Mouse (Mus musculus) heart, embryonic 10.5 days (tissue): Measurements from ENCODE around the gene Sardh. TPM values are rescaled to one million over a fixed set of nuclear protein-coding genes. Genes with fewer than 3 reads are reported as not detected.

Experiments used
- DNase-seq: peaks from one replicate; pipeline ENCODE4 v3.0.0-alpha.2; 2017; ENCODE audit warnings: low spot score
- H3K27ac ChIP-seq: fragments of 300-500 bp; sonication (generic); 2 replicates; pipeline ENCODE4 v1.5.1; 2016; ENCODE audit warnings: mild to moderate bottlenecking
- H3K27me3 ChIP-seq: fragments of 300-500 bp; sonication (generic); 2 replicates; pipeline ENCODE4 v1.6.1; 2016; ENCODE audit warnings: mild to moderate bottlenecking; ENCODE audit not compliant: poor library complexity, insufficient read depth, severe bottlenecking
- H3K36me3 ChIP-seq: fragments of 300-500 bp; sonication (generic); 2 replicates; pipeline ENCODE4 v1.6.1; 2016; ENCODE audit warnings: mild to moderate bottlenecking, moderate library complexity
- H3K4me1 ChIP-seq: fragments of 300-500 bp; sonication (generic); 2 replicates; pipeline ENCODE4 v1.6.1; 2016; ENCODE audit warnings: mild to moderate bottlenecking
- H3K4me3 ChIP-seq: fragments of 300-500 bp; sonication (generic); 2 replicates; pipeline ENCODE4 v1.5.1; 2016; ENCODE audit warnings: mild to moderate bottlenecking, moderate library complexity
- H3K9me3 ChIP-seq: fragments of 300-500 bp; sonication (generic); 2 replicates; pipeline ENCODE4 v1.6.1; 2016; ENCODE audit warnings: mild to moderate bottlenecking, moderate library complexity
- WGBS: fragments of 180-500 bp; shearing (Covaris S2); methylation state at CpG from one replicate; pipeline ENCODE4 v1.1.7; 2016; 5-methylcytosine and 5-hydroxymethylcytosine counted together
- polyA plus RNA-seq: library from polyadenylated mRNA; unstranded; fragments of >200 nt; fragmentation: Nextera tagmentation; extraction: Ambion mirVana; gene quantifications from 2 replicates; pipeline ENCODE4 v1.2.1, GENCODE M21; 2016

Gene Sardh
- 11.8 and 13.4 TPM in 2 replicates for polyA plus RNA-seq

GRCm38 (mm10) chr2:27248211-27248610 is at the start of gene Sardh:
Gene Sardh, minus strand, starts transcription at chr2:27248337.
- H3K4me1 ChIP-seq, result peaks cover 23% of the 10 kb centered on the region
- WGBS, result 57% methylated on average over 2 of the region's 2 CpGs
- peak within 1 kb of the TSS; percentile 53 for H3K27ac ChIP-seq
- H3K9me3 ChIP-seq, result no peaks in the 10 kb centered on the region
- no peak for DNase-seq
- peak within 1 kb of the TSS; percentile 34 for H3K4me3 ChIP-seq
- H3K27me3 ChIP-seq, result peaks cover 8% of the 10 kb centered on the region; the same call in 1 of the 2 replicates
- no peaks in the 10 kb centered on the region for H3K36me3 ChIP-seq

- Histone ChIP-seq H3K4me1 (0 out of 2 replicates have a peak, but pooled peaks cover 2% of the 10 kb centered on the region), H3K4me3 (no peak overlapping the region), H3K36me3 (peaks cover 41% of the 10 kb centered on the region; the same call in 1 of the 2 replicates), H3K27me3 (no peaks in the 10 kb centered on the region), H3K9me3 (no peaks in the 10 kb centered on the region), H3K27ac (no peak overlapping the region)
- DNase-seq, result no peak
- 78% methylated on average over 9 of the region's 9 CpGs for WGBS
These were observed 48.7 kb upstream of the Sardh start for GRCm38 (mm10) chr2:27296656-27297406.

GRCm38 (mm10) chr2:27294777-27295176 is 46.6 kb upstream of the Sardh start:
- Histone ChIP-seq H3K4me1 (no peaks in the 10 kb centered on the region), H3K4me3 (no peak overlapping the region), H3K9me3 (no peaks in the 10 kb centered on the region), H3K27me3 (no peaks in the 10 kb centered on the region), H3K36me3 (peaks cover 61% of the 10 kb centered on the region), H3K27ac (no peak overlapping the region)
- DNase-seq, result no peak
- WGBS, result 96% methylated on average over 3 of the region's 3 CpGs

- H3K4me3 ChIP-seq, result no peak overlapping the region
- peak; percentile 81 for DNase-seq
- H3K9me3 ChIP-seq, result no peaks in the 10 kb centered on the region
- H3K36me3 ChIP-seq, result peaks cover 67% of the 10 kb centered on the region
- peak overlapping the region; percentile 49 for H3K27ac ChIP-seq
- H3K4me1 ChIP-seq, result peaks cover 12% of the 10 kb centered on the region
- no peaks in the 10 kb centered on the region for H3K27me3 ChIP-seq
- WGBS, result 12% methylated on average over 3 of the region's 3 CpGs
These were observed 40.9 kb upstream of the Sardh start for GRCm38 (mm10) chr2:27289019-27289418.

GRCm38 (mm10) chr2:27286971-27287710 is 39.0 kb upstream of the Sardh start:
- Histone ChIP-seq H3K27me3 (no peaks in the 10 kb centered on the region), H3K9me3 (no peaks in the 10 kb centered on the region), H3K27ac (no peak overlapping the region), H3K4me1 (peaks cover 12% of the 10 kb centered on the region), H3K36me3 (peaks cover 61% of the 10 kb centered on the region), H3K4me3 (no peak overlapping the region)
- no peak for DNase-seq
- WGBS, result 79% methylated on average over 7 of the region's 7 CpGs

- WGBS, result 70% methylated on average over 7 of the region's 7 CpGs
- Histone ChIP-seq H3K36me3 (peaks cover 42% of the 10 kb centered on the region), H3K27ac (no peak overlapping the region), H3K27me3 (no peaks in the 10 kb centered on the region), H3K9me3 (no peaks in the 10 kb centered on the region), H3K4me3 (0 out of 2 replicates have a peak overlapping the region, but pooled peaks have one; percentile 0), H3K4me1 (peaks cover 17% of the 10 kb centered on the region)
- DNase-seq, result no peak
These were observed 36.3 kb upstream of the Sardh start for GRCm38 (mm10) chr2:27284441-27284840.

- DNase-seq, result no peak
- no peaks in the 10 kb centered on the region for H3K9me3 ChIP-seq
- peaks cover 49% of the 10 kb centered on the region for H3K36me3 ChIP-seq
- H3K27me3 ChIP-seq, result no peaks in the 10 kb centered on the region
- no peak overlapping the region for H3K27ac ChIP-seq
- 88% methylated on average over 9 of the region's 9 CpGs for WGBS
- H3K4me3 ChIP-seq, result no peak overlapping the region
- peaks cover 10% of the 10 kb centered on the region; the same call in 1 of the 2 replicates for H3K4me1 ChIP-seq
These were observed 33.6 kb upstream of the Sardh start for GRCm38 (mm10) chr2:27281771-27282170.

- peak; percentile 80 for DNase-seq
These were observed 32.9 kb upstream of the Sardh start for GRCm38 (mm10) chr2:27280920-27281611.

GRCm38 (mm10) chr2:27278859-27279258 is 30.7 kb upstream of the Sardh start:
- 85% methylated on average over 7 of the region's 7 CpGs for WGBS
- Histone ChIP-seq H3K9me3 (0 out of 2 replicates have a peak, but pooled peaks cover 3% of the 10 kb centered on the region), H3K4me3 (no peak overlapping the region), H3K36me3 (peaks cover 54% of the 10 kb centered on the region), H3K4me1 (peaks cover 7% of the 10 kb centered on the region; the same call in 1 of the 2 replicates), H3K27ac (no peak overlapping the region), H3K27me3 (no peaks in the 10 kb centered on the region)
- DNase-seq, result no peak

More at GRCm38 (mm10) chr2:27280920-27281611, 32.9 kb upstream of the Sardh start:
- 54% methylated on average over 13 of the region's 13 CpGs for WGBS
- H3K36me3 ChIP-seq, result peaks cover 49% of the 10 kb centered on the region
- H3K4me3 ChIP-seq, result no peak overlapping the region
- H3K9me3 ChIP-seq, result no peaks in the 10 kb centered on the region
- H3K27me3 ChIP-seq, result no peaks in the 10 kb centered on the region
- H3K4me1 ChIP-seq, result peaks cover 7% of the 10 kb centered on the region; the same call in 1 of the 2 replicates
- no peak overlapping the region for H3K27ac ChIP-seq

GRCm38 (mm10) chr2:27268325-27268724 is 20.2 kb upstream of the Sardh start:
- peaks cover 15% of the 10 kb centered on the region for H3K4me1 ChIP-seq
- H3K36me3 ChIP-seq, result peaks cover 81% of the 10 kb centered on the region
- no peak overlapping the region for H3K4me3 ChIP-seq
- 38% methylated on average over 2 of the region's 2 CpGs for WGBS
- DNase-seq, result no peak
- H3K9me3 ChIP-seq, result no peaks in the 10 kb centered on the region
- H3K27me3 ChIP-seq, result no peaks in the 10 kb centered on the region
- H3K27ac ChIP-seq, result peak overlapping the region; percentile 49; the same call in 1 of the 2 replicates

GRCm38 (mm10) chr2:27265819-27266218 is 17.7 kb upstream of the Sardh start:
- Histone ChIP-seq H3K27me3 (no peaks in the 10 kb centered on the region), H3K9me3 (no peaks in the 10 kb centered on the region), H3K4me3 (no peak overlapping the region), H3K36me3 (peaks cover 77% of the 10 kb centered on the region), H3K27ac (no peak overlapping the region), H3K4me1 (peaks cover 15% of the 10 kb centered on the region)
- 86% methylated on average over 3 of the region's 3 CpGs for WGBS
- no peak for DNase-seq

GRCm38 (mm10) chr2:27262984-27263383 is 14.8 kb upstream of the Sardh start:
- H3K36me3 ChIP-seq, result peaks cover 55% of the 10 kb centered on the region
- peaks cover 8% of the 10 kb centered on the region for H3K4me1 ChIP-seq
- no peak overlapping the region for H3K4me3 ChIP-seq
- WGBS, result 80% methylated on average over 4 of the region's 4 CpGs
- no peaks in the 10 kb centered on the region for H3K27me3 ChIP-seq
- H3K9me3 ChIP-seq, result no peaks in the 10 kb centered on the region
- DNase-seq, result no peak
- no peak overlapping the region for H3K27ac ChIP-seq
